Mouse (Mus musculus): ENCODE measurements around the gene Ric1. TPM values are rescaled to one million over a fixed set of nuclear protein-coding genes. Genes with fewer than 3 reads are reported as not detected.

Ric1 gene
- 10 to 100 TPM; 24.4 to 27.3 TPM for total RNA-seq (2021)
- long read RNA-seq, experiment 1, full-length matches to known transcripts = 8 of 12 reads
- long read RNA-seq, experiment 1, partial matches to known transcripts = 0 of 12 reads
- long read RNA-seq, experiment 1, other reads (novel, unspliced or antisense) = 4 of 12 reads
- long read RNA-seq, experiment 2, full-length matches to known transcripts = 10 of 16 reads
- long read RNA-seq, experiment 2, partial matches to known transcripts = 2 of 16 reads
- long read RNA-seq, experiment 2, other reads (novel, unspliced or antisense) = 4 of 16 reads

- no peak for TF ChIP-seq CTCF (IDR thresholded peaks at IDR 0.05)
- Histone ChIP-seq H3K27ac (peak within 1 kb of the TSS; percentile 99), H3K4me3 (peak within 1 kb of the TSS; percentile 98)
- intact Hi-C loops (cut with DNase I) = loop anchor here (2.0 kb wide), 1 partner anchor 41 kb away; no protein-coding TSS in a partner anchor
- DNase-seq = peak; percentile 96
These were observed at the start of gene Ric1 for GRCm38 (mm10) chr19:29521637-29522435. Ric1 (plus strand) TSS chr19:29522282.

- no peak for DNase-seq
- H3K27ac ChIP-seq = peak overlapping the region; percentile 81; the same call in 1 of the 2 replicates
- intact Hi-C loops (cut with DNase I) = no loop called here
- H3K4me3 ChIP-seq = no peak overlapping the region
- no peak for TF ChIP-seq CTCF (IDR thresholded peaks at IDR 0.05)
These were observed 49.7 kb upstream of the Ric1 start for GRCm38 (mm10) chr19:29472424-29472823.

GRCm38 (mm10) chr19:29472946-29473345 is 49.1 kb upstream of the Ric1 start:
- intact Hi-C loops (cut with DNase I) = no loop called here

GRCm38 (mm10) chr19:29474803-29475202 is 47.3 kb upstream of the Ric1 start:
- intact Hi-C loops (cut with DNase I) = no loop called here
- no peak for DNase-seq
- no peak overlapping the region for H3K27ac ChIP-seq

More at GRCm38 (mm10) chr19:29472946-29473345, 49.1 kb upstream of the Ric1 start:
- Histone ChIP-seq H3K4me3 (no peak overlapping the region), H3K27ac (no peak overlapping the region; the same call in 1 of the 2 replicates)
- no peak for TF ChIP-seq CTCF (IDR thresholded peaks at IDR 0.05)
- DNase-seq = no peak

GRCm38 (mm10) chr19:29475210-29475620 is 46.9 kb upstream of the Ric1 start:
- intact Hi-C loops (cut with DNase I) = no loop called here

More at GRCm38 (mm10) chr19:29474803-29475202, 47.3 kb upstream of the Ric1 start:
- TF ChIP-seq CTCF (IDR thresholded peaks at IDR 0.05) = no peak
- no peak overlapping the region for H3K4me3 ChIP-seq

GRCm38 (mm10) chr19:29478598-29478997 is 43.5 kb upstream of the Ric1 start:
- DNase-seq = no peak
- no peak for TF ChIP-seq CTCF (IDR thresholded peaks at IDR 0.05)
- Histone ChIP-seq H3K27ac (no peak overlapping the region), H3K4me3 (no peak overlapping the region)
- intact Hi-C loops (cut with DNase I) = no loop called here

More at GRCm38 (mm10) chr19:29475210-29475620, 46.9 kb upstream of the Ric1 start:
- no peak for DNase-seq
- Histone ChIP-seq H3K27ac (no peak overlapping the region), H3K4me3 (no peak overlapping the region)
- TF ChIP-seq CTCF (IDR thresholded peaks at IDR 0.05) = no peak

GRCm38 (mm10) chr19:29481578-29481977 is 40.5 kb upstream of the Ric1 start:
- no peak for DNase-seq
- no peak for TF ChIP-seq CTCF (IDR thresholded peaks at IDR 0.05)
- intact Hi-C loops (cut with DNase I) = no loop called here
- Histone ChIP-seq H3K27ac (no peak overlapping the region), H3K4me3 (no peak overlapping the region)

- intact Hi-C loops (cut with DNase I) = no loop called here
- H3K27ac ChIP-seq = peak overlapping the region; percentile 51; the same call in 1 of the 2 replicates
- no peak for TF ChIP-seq CTCF (IDR thresholded peaks at IDR 0.05)
These were observed 39.9 kb upstream of the Ric1 start for GRCm38 (mm10) chr19:29482148-29482547.

GRCm38 (mm10) chr19:29482637-29483036 is 39.4 kb upstream of the Ric1 start:
- peak overlapping the region; percentile 51 for H3K27ac ChIP-seq
- no peak overlapping the region for H3K4me3 ChIP-seq
- DNase-seq = no peak
- no peak for TF ChIP-seq CTCF (IDR thresholded peaks at IDR 0.05)
- intact Hi-C loops (cut with DNase I) = no loop called here

More at GRCm38 (mm10) chr19:29482148-29482547, 39.9 kb upstream of the Ric1 start:
- no peak overlapping the region for H3K4me3 ChIP-seq
- DNase-seq = no peak

GRCm38 (mm10) chr19:29483386-29483785 is 38.7 kb upstream of the Ric1 start:
- no peak overlapping the region for H3K4me3 ChIP-seq
- peak overlapping the region; percentile 51 for H3K27ac ChIP-seq
- no peak for TF ChIP-seq CTCF (IDR thresholded peaks at IDR 0.05)
- peak; percentile 56 for DNase-seq
- intact Hi-C loops (cut with DNase I) = no loop called here

- H3K27ac ChIP-seq = peak overlapping the region; percentile 51
- no peak for DNase-seq
- intact Hi-C loops (cut with DNase I) = no loop called here
These were observed 37.5 kb upstream of the Ric1 start for GRCm38 (mm10) chr19:29484537-29484936.

GRCm38 (mm10) chr19:29485257-29485948 is 36.7 kb upstream of the Ric1 start:
- H3K27ac ChIP-seq = peak overlapping the region; percentile 51
- H3K4me3 ChIP-seq = no peak overlapping the region
- TF ChIP-seq CTCF (IDR thresholded peaks at IDR 0.05) = no peak
- intact Hi-C loops (cut with DNase I) = no loop called here
- DNase-seq = no peak

More at GRCm38 (mm10) chr19:29484537-29484936, 37.5 kb upstream of the Ric1 start:
- no peak overlapping the region for H3K4me3 ChIP-seq
- no peak for TF ChIP-seq CTCF (IDR thresholded peaks at IDR 0.05)

All from gastrocnemius, adult 2 months (tissue).